Mouse (Mus musculus): ENCODE results near the gene Psmd13.

Gene Psmd13

DNA sequence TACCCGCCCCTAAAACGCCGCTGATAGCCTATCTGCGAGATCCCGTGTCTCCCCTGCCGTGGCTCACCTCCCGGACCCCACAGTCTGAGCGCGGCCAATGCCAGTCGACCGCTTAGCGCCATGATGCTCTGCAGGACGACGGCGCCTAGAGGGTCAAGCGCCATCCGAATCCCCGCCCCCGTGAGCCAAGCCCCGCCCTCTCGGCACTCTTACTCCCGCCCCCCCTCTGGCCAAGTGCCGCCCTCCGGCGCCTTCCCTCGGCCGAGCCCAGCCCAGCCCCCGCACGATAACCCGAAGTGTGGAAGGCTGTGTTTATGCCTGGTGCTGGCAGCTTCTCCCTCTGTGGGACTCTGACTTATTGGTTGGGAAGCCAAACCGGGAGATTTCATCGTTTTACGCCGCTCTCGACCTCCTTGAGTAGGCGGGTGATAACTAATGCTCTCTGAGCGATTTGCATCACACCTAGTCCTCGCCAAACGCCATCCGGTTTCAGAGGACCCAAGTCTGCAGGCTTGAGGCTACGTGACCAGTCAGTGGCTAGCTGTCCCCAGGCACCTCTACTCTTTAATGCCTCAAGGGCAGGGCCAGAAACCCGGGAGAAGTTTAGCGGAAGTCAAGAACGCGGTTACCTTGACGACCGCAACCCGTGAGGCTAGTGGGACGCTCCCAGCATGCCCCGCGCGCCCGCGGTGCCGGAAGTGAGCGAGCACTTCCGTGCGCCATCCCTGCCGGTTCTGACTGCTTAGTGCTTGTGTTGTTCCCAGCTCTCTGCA, at the start of gene Psmd13, which contains the start of gene Sirt3:
Gene Psmd13 (plus strand): TSS at position 273 of the 773 bp plus-strand sequence.
Gene Sirt3 (minus strand): TSS at position 614 of the 773 bp plus-strand sequence.
- DNase-seq (ENCODE audit: low spot score in 2 of 2) = peak; percentile 94 to 96

- no peak for DNase-seq (ENCODE audit: low spot score in 2 of 2)
Observed at GRCm38 (mm10) chr7:140833341-140833740, 48.4 kb upstream of the Psmd13 start.

DNA sequence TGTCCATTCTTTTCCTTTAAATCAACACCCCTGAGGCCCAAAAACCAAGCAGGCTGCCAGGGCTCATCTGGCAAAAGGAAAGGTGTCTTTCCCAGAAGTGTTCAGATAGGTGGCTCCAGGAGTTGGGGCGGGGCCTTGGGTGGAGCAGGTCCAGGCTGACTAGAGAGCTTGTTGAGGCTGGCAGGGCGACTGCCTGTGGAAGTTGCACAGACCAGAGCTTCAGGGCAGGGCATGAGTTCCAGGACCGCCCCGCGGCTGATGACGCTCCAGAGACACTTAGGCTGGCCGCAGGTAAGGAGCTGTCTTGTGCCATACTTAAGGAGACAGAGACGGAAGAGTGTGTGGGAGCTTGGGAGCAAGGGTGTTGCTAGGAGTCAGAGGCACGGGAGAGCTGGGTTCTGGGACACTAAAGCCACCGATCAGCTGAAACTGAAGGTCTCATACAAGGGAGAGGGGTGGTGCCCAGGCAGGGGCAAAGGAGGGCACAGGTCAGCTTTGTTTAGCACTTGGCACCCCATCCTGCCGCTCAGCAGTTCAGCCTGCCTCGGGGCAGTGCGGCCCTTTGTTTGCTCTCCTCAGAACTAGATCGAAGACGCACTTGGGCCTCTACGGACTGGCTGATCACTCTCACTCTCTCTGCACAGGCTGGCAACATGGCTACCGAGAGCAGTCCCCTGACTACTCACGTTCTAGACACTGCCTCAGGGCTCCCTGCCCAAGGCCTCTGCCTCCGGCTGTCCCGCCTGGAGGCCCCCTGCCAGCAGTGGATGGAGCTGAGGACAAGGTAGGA, 46.6 kb upstream of the Psmd13 start, which contains the start of gene Urah:
Gene Urah (plus strand): TSS at position 51 of the 790 bp plus-strand sequence.
- DNase-seq (ENCODE audit: low spot score in 2 of 2) = no peak

GRCm38 (mm10) chr7:140835758-140836087, 46.0 kb upstream of the Psmd13 start:
- DNase-seq (ENCODE audit: low spot score in 2 of 2) = no peak

GRCm38 (mm10) chr7:140836243-140837115, 45.3 kb upstream of the Psmd13 start:
- peak; percentile 40 to 74 for DNase-seq (ENCODE audit: low spot score in 2 of 2)

- DNase-seq (ENCODE audit: low spot score in 2 of 2) = no peak
Observed at GRCm38 (mm10) chr7:140839556-140839955, 42.2 kb upstream of the Psmd13 start.

DNA sequence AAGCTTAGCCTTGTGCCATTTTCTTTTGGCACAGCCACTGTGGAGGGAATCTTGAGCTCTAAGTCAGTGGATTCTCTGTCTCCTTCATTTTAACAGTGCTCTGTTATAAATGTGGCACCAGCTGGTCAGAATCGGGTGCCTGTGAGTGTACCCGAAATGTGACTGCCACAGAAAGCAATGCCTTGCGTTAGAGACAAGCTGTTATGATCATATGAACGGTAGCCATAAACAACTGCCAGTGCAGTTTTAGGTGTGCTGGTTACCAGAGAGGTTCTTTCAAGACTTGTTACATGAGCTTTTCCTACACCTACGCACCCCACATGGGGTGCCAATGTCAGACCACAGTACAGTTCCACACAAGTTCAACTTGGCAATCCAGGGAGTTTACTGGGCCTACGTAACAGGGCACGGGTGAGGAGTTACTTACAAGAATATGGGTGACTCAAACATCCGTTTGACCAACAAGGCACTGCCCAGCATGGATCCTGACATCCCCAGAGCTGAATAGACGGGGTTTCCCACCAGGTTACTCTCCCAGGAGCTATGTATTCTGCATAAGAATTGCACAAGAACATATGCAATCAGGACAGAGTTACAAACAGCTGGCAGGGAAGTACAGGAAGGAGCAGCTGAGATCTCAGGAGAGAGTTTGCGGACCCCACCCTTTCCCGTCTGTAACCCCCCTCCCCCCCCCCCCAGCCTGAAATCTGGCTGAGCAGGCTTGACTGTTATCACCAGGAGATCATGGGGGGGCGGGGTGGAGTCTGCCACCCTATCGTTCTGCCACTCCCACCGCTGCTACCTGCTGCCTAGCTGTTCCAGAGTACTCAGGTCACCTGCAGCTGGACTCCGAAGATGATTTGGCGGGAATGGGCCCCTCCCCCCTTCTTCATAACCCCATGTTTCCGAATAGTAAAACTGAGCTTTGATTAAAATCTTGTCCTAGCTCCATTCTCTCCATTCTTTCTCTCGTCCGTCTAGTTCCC, 40.7 kb upstream of the Psmd13 start:
- DNase-seq (ENCODE audit: low spot score in 2 of 2) = no peak

- DNase-seq (ENCODE audit: low spot score in 2 of 2) = no peak
Observed at GRCm38 (mm10) chr7:140843806-140844205, 38.0 kb upstream of the Psmd13 start.

- DNase-seq (ENCODE audit: low spot score in 2 of 2) = peak; percentile 91 to 92
Observed at GRCm38 (mm10) chr7:140844905-140845665, 36.7 kb upstream of the Psmd13 start, which contains the start of gene Scgb1c1. Gene Scgb1c1 (plus strand): TSS chr7:140845547.

GRCm38 (mm10) chr7:140845683-140846082, 36.1 kb upstream of the Psmd13 start:
- DNase-seq (ENCODE audit: low spot score in 2 of 2) = no peak

DNA sequence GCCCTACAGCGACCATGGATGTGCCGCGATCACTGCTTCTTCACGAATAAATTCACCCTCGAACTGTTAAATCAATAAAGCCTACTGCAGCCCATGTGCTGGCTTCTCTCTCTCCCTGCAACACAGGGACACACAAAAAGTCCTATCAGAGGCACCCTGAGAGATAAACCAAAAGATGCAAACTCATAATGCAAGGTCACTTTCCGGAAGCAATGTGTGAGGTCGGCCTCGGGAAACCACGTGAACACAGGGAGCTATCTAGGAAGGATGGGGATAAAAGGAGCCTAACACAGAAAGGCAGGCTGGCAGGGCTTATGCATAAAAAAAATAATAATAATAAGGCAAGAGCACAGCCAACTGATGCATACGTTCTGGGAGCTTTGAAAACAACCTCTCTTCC, 35.1 kb upstream of the Psmd13 start:
- no peak for DNase-seq (ENCODE audit: low spot score in 2 of 2)

GRCm38 (mm10) chr7:140847755-140848580, 33.8 kb upstream of the Psmd13 start, which contains the start of gene Odf3:
Gene Odf3 (plus strand): TSS chr7:140847805.
- DNase-seq (ENCODE audit: low spot score in 2 of 2) = no peak

DNA sequence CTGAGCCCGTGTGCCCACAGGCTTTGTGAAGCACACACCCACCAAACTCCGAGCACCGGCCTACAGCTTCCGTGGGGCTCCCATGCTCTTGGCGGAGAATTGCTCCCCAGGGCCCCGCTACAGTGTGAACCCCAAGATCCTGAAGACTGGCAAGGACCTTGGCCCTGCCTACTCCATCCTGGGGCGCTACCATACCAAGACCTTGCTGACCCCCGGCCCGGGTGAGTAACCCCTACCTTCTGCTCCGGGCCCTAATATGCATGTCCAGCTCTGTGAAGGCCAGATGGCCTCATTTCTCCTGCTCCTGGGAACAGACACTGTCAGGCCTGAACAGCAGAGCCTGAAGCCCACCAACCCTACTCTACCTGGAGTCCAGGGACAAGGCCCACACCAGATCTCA, 33.2 kb upstream of the Psmd13 start:
- no peak for DNase-seq (ENCODE audit: low spot score in 2 of 2)

- no peak for DNase-seq (ENCODE audit: low spot score in 2 of 2)
Observed at GRCm38 (mm10) chr7:140851916-140852315, 29.9 kb upstream of the Psmd13 start.

GRCm38 (mm10) chr7:140853386-140853785, 28.4 kb upstream of the Psmd13 start:
- DNase-seq (ENCODE audit: low spot score in 2 of 2) = no peak

GRCm38 (mm10) chr7:140854483-140854882, 27.3 kb upstream of the Psmd13 start:
- DNase-seq (ENCODE audit: low spot score in 2 of 2) = no peak

DNA sequence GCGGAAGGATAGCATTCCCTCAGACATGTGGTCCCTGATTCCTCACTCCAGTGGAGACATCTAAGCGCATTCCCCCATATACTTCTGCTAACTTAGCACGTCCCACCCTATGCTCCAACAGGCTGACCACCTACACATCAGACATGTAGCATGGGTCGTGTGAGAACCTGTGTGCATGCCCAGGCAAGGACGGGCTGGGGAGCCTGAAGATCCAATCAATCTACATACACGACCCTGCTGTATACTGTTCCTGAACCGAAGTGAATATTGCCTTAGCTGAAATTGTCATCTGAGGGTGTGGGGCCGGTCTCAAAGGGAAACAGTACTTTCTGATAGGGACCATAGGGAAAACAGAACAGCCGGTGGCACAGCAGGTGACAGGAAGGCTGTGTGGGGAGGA, 26.6 kb upstream of the Psmd13 start:
- no peak for DNase-seq (ENCODE audit: low spot score in 2 of 2)

DNA sequence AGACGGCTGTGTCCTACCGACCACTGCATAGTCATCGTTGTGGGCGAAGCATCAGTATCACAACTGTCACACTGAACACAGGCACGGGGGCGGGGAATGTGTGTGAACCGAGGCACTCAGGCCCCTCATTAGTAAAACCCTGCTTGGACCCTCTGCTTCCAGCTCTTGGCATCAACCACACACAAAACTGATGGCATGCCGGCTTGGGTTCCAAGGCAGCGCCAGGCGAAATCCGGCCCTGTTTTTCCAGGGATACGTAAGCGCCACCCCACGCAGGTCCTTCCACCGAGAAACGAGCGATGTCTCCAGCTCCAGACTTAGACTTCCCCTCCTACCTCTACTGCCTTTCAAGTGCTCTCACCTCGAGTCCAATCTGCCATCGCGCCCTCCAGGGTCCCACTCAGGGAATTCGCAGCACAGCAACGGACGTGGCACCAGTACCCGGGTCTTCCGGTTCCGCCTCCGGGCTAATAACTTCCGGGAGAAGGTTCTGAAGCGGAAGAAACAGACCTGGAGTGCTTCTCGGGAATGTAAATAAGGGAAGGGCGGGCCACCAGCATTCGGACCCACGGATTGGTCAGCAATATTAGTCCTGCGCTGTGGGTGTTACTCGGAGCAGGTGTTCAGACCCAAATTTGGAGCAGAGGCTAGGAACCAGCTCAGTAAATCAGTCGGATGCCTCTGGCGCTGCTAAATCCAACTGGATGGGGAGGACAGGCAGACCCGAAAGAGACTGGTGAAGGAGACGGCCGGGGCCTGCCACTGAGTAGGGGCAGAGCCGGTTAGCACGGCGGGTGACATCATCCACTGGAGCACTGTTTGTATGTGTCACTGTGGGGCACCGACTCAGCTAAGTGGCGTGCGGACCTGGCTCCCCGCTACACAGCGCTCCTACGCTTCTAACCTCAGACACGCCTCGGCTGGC, 25.6 kb upstream of the Psmd13 start, which contains the start of gene Gm45785:
Gene Gm45785 (minus strand): TSS at position 472 of the 925 bp plus-strand sequence.
- DNase-seq (ENCODE audit: low spot score in 2 of 2) = peak; percentile 85 to 90

All from frontal cortex, postnatal 36 days (tissue).